Mouse (Mus musculus) neural tube, embryonic 13.5 days (tissue): ENCODE data around the gene Myg1. TPM values are rescaled to one million over a fixed set of nuclear protein-coding genes. Genes with fewer than 3 reads are reported as not detected.

Experiments
- ATAC-seq: fragments of 200-750 bp; cut with Nextera tagmentation; 2 replicates; pipeline ENCODE4 v1.8.0; 2017; ENCODE audit warnings: low read depth, mild to moderate bottlenecking, moderate TSS enrichment, moderate library complexity
- H3K27ac ChIP-seq: fragments of 300-500 bp; sonication (generic); replicated peaks from 2 replicates; pipeline ENCODE4 v1.5.1; 2015; ENCODE audit warnings: moderate library complexity, mild to moderate bottlenecking, inconsistent platforms
- H3K27me3 ChIP-seq: fragments of 300-500 bp; sonication (generic); 2 replicates; pipeline ENCODE4 v1.6.1; 2015; ENCODE audit warnings: mild to moderate bottlenecking, inconsistent platforms
- H3K36me3 ChIP-seq: fragments of 300-500 bp; sonication (generic); 2 replicates; pipeline ENCODE4 v1.6.1; 2015; ENCODE audit warnings: mild to moderate bottlenecking, inconsistent platforms
- H3K4me1 ChIP-seq: fragments of 300-500 bp; sonication (generic); replicated peaks from 2 replicates; pipeline ENCODE4 v1.6.1; 2015; ENCODE audit warnings: inconsistent platforms
- H3K4me2 ChIP-seq: fragments of 300-500 bp; sonication (generic); 2 replicates; pipeline ENCODE4 v1.6.1; 2015; ENCODE audit warnings: inconsistent platforms, mild to moderate bottlenecking, moderate library complexity
- H3K4me3 ChIP-seq: fragments of 300-500 bp; sonication (generic); 2 replicates; pipeline ENCODE4 v1.5.1; 2015; ENCODE audit warnings: mild to moderate bottlenecking, inconsistent platforms
- H3K9ac ChIP-seq: fragments of 300-500 bp; sonication (generic); 2 replicates; pipeline ENCODE4 v1.6.1; 2015; ENCODE audit warnings: moderate library complexity, mild to moderate bottlenecking, inconsistent platforms
- H3K9me3 ChIP-seq: fragments of 300-500 bp; sonication (generic); 2 replicates; pipeline ENCODE4 v1.6.1; 2016; ENCODE audit warnings: inconsistent platforms
- WGBS: fragments of 180-500 bp; shearing (Covaris S2); methylation state at CpG from one replicate; pipeline ENCODE4 v1.1.7; 2015; 5-methylcytosine and 5-hydroxymethylcytosine counted together
- polyA plus RNA-seq: library from polyadenylated mRNA; unstranded; fragments of >200 nt; fragmentation: Nextera tagmentation; extraction: Ambion mirVana; gene quantifications from 2 replicates; pipeline ENCODE4 v1.2.1, GENCODE M21; 2015

The Myg1 gene
- polyA plus RNA-seq, 1 experiment from 2014 or later = 82.6 TPM

- peak within 1 kb of the TSS; percentile 53 for H3K4me2 ChIP-seq
- peak; percentile 64; the same call in 1 of the 2 replicates for ATAC-seq
- H3K36me3 ChIP-seq = no peaks in the 10 kb centered on the region
- H3K27me3 ChIP-seq = peaks cover 35% of the 10 kb centered on the region
- peak within 1 kb of the TSS; percentile 63 for H3K9ac ChIP-seq
- peaks cover 33% of the 10 kb centered on the region for H3K4me1 ChIP-seq
- H3K27ac ChIP-seq = no peak within 1 kb of the TSS
- H3K4me3 ChIP-seq = peak within 1 kb of the TSS; percentile 23
- WGBS = 6% methylated on average over 15 of the region's 15 CpGs
- H3K9me3 ChIP-seq = no peaks in the 10 kb centered on the region
Observed at GRCm38 (mm10) chr15:102366733-102367344, 35.3 kb downstream of the Myg1 start, which contains the start of gene Sp7. Sp7 (minus strand) TSS chr15:102367182.

DNA sequence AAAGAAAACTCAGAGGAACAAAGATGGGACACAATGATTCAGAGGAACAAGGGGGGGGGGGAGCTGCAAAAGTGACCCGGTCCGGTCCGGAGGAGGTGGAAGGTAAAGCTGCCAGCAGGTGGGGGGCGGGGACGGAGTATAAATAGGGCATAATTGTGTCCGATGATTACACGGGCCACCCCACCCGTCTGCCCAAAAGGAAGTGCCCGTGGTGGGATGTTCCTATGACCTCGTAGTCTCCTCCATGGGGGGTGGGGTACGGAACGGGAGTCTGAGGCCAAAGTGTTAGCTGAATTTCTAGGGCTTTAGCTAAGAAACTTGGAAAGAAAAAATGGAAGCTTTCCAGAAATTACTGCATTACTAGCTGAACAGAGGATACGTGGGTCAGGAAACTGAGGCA lies 38.5 kb downstream of the Myg1 start:
- Histone ChIP-seq H3K27ac (no peak overlapping the region), H3K4me2 (no peak overlapping the region), H3K9ac (no peak overlapping the region), H3K4me3 (no peak overlapping the region), H3K4me1 (peaks cover 30% of the 10 kb centered on the region), H3K9me3 (no peaks in the 10 kb centered on the region), H3K27me3 (peaks cover 19% of the 10 kb centered on the region), H3K36me3 (no peaks in the 10 kb centered on the region)
- ATAC-seq = no peak
- 9% methylated on average over 13 of the region's 13 CpGs for WGBS

- no peak for ATAC-seq
- Histone ChIP-seq H3K27me3 (peaks cover 19% of the 10 kb centered on the region), H3K36me3 (no peaks in the 10 kb centered on the region), H3K9ac (0 out of 2 replicates have a peak overlapping the region, but pooled peaks have one; percentile 31), H3K9me3 (no peaks in the 10 kb centered on the region), H3K4me1 (peaks cover 30% of the 10 kb centered on the region), H3K27ac (no peak overlapping the region), H3K4me2 (no peak overlapping the region), H3K4me3 (no peak overlapping the region)
- 12% methylated on average over 10 of the region's 10 CpGs for WGBS
Observed at GRCm38 (mm10) chr15:102370727-102371126, 39.2 kb downstream of the Myg1 start.

DNA sequence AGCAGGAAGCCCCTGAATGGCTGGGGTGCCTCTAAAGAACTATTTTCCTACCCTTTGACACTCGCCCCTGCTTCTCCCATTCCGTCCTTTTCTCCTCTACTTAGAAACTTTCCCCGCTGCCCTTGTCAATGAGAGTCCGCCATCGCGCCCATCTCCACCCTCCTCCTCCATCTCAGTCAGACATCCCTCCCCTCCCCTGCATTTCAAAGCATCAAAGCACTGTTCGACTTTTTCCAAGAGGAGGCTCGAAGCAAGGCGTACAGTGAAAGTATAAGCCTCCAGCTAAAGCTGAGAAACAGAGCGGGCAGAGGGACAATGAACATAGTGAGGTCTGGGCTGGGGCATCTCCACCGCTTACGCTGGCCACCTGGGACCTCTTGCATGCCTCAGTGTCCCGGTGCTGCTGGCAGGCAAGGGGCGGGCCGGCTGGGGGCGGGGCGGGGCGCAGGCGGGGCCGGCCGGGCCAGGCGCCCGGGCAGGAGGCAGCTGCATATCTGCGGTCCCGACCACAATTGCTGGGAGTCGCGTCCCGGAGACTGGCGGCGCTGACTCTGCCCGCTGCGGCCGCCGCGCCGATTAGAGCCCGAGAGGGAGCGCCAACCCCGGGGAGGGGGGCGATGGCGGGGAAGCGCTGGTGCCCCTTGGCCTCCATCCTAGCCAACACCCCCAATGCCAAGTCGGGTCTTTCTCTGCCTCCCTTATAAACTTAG lies 45.1 kb downstream of the Myg1 start:
- Histone ChIP-seq H3K27ac (peak overlapping the region; percentile 73), H3K4me2 (peak overlapping the region; percentile 84), H3K36me3 (no peaks in the 10 kb centered on the region), H3K4me1 (peaks cover 19% of the 10 kb centered on the region), H3K4me3 (peak overlapping the region; percentile 51), H3K9ac (peak overlapping the region; percentile 75), H3K9me3 (no peaks in the 10 kb centered on the region), H3K27me3 (0 out of 2 replicates have a peak, but pooled peaks cover 4% of the 10 kb centered on the region)
- ATAC-seq = peak; percentile 80
- under 1% methylated on average over 42 of the region's 43 CpGs for WGBS

- WGBS = 0% methylated on average over 7 of the region's 7 CpGs
- Histone ChIP-seq H3K4me2 (peak overlapping the region; percentile 84), H3K27me3 (0 out of 2 replicates have a peak, but pooled peaks cover 4% of the 10 kb centered on the region), H3K36me3 (no peaks in the 10 kb centered on the region), H3K4me1 (peaks cover 22% of the 10 kb centered on the region), H3K9me3 (no peaks in the 10 kb centered on the region), H3K27ac (peak overlapping the region; percentile 73), H3K4me3 (peak overlapping the region; percentile 51), H3K9ac (peak overlapping the region; percentile 75)
- peak; percentile 52 for ATAC-seq
Observed at GRCm38 (mm10) chr15:102377163-102377543, 45.6 kb downstream of the Myg1 start.

DNA sequence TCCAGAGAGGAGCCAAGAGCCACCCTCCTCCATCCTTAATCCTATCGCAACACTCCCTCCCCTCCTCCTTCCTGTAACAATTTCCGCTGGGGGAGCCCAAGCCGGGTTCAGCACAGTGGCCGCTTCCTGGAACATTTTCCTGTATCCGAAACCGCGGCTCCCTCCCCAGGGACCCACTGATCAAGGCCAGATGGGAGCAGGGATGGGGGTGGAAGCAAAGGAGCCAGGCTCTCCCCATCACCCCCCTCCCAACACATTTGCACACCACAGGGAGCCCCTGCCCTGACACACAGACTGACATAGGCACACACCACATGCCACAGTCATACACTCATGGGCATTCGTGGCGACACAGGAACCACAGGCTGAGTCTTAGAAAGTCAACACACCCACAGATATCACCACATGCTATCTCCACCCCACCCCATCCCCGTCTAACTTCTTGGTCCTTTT lies 46.3 kb downstream of the Myg1 start:
- H3K4me2 ChIP-seq = peak overlapping the region; percentile 84
- 3% methylated on average over 10 of the region's 10 CpGs for WGBS
- H3K9me3 ChIP-seq = no peaks in the 10 kb centered on the region
- H3K27ac ChIP-seq = peak overlapping the region; percentile 73
- H3K27me3 ChIP-seq = 0 out of 2 replicates have a peak, but pooled peaks cover 4% of the 10 kb centered on the region
- H3K36me3 ChIP-seq = no peaks in the 10 kb centered on the region
- H3K4me1 ChIP-seq = peaks cover 22% of the 10 kb centered on the region
- ATAC-seq = peak; percentile 19; the same call in 1 of the 2 replicates
- no peak overlapping the region for H3K4me3 ChIP-seq
- peak overlapping the region; percentile 18; the same call in 1 of the 2 replicates for H3K9ac ChIP-seq

GRCm38 (mm10) chr15:102381575-102381974 lies 50.1 kb downstream of the Myg1 start:
- WGBS = 3% methylated on average over 7 of the region's 7 CpGs
- peak; percentile 70 for ATAC-seq

DNA sequence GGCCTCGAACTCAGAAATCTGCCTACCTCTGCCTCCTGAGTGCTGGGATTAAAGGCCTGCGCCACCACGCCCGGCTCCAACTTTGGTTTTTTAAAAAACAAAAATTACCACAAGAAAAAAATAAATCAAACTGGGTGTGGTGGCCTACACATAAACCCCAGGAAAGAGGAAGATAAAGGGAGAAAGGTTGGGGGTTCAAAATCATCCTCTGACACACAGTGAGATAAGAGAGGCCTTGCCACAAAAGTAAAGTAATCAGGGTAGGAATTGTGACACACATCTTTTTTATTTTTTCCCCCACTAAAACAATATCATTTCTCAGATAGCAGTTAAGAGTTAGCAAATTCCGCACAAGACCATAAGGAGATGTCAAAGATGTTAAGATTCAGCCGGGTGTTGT lies 52.2 kb downstream of the Myg1 start:
- H3K4me1 ChIP-seq = 0 out of 2 replicates have a peak, but pooled peaks cover 3% of the 10 kb centered on the region
- H3K36me3 ChIP-seq = no peaks in the 10 kb centered on the region
- H3K27me3 ChIP-seq = no peaks in the 10 kb centered on the region
- no peak overlapping the region for H3K9ac ChIP-seq
- H3K4me3 ChIP-seq = no peak overlapping the region
- WGBS = 85% methylated on average over 6 of the region's 6 CpGs
- H3K4me2 ChIP-seq = no peak overlapping the region
- H3K9me3 ChIP-seq = no peaks in the 10 kb centered on the region
- no peak overlapping the region for H3K27ac ChIP-seq
- ATAC-seq = no peak

More at GRCm38 (mm10) chr15:102381575-102381974, 50.1 kb downstream of the Myg1 start:
- Histone ChIP-seq H3K27me3 (no peaks in the 10 kb centered on the region), H3K9me3 (no peaks in the 10 kb centered on the region), H3K4me3 (no peak overlapping the region), H3K9ac (no peak overlapping the region), H3K36me3 (no peaks in the 10 kb centered on the region), H3K4me1 (peaks cover 15% of the 10 kb centered on the region), H3K27ac (no peak overlapping the region), H3K4me2 (no peak overlapping the region)

DNA sequence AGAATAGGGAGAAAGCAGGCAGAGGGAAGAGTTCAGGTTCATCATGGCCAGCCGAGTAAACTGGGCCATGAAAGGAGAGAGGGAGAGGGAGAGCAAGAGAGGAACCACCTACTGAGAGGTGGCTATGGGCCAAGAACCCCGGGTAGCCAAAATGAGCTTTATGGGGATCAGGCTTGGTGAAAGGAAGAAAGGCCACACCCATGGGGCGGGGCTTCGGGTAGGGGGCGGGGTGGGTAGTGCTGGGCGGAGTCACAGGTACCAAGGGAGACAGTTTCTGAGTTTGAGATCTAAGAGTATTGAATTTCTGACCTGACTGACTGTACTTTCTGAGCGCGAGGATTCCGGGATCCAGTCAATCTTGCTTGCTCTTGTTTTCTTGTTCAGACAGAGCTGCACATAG lies 55.1 kb downstream of the Myg1 start:
- no peak for ATAC-seq
- Histone ChIP-seq H3K27me3 (no peaks in the 10 kb centered on the region), H3K27ac (no peak overlapping the region), H3K4me2 (no peak overlapping the region), H3K4me3 (no peak overlapping the region), H3K36me3 (no peaks in the 10 kb centered on the region), H3K4me1 (0 out of 2 replicates have a peak, but pooled peaks cover 3% of the 10 kb centered on the region), H3K9me3 (no peaks in the 10 kb centered on the region), H3K9ac (no peak overlapping the region)
- 51% methylated on average over 9 of the region's 9 CpGs for WGBS

Other genes starting within 250 kb of the Myg1 start
- gene Tns2, start 231.3 kb upstream of the Myg1 start, polyA plus RNA-seq = 10.5 and 15.9 TPM in 2 replicates
- 54.1 and 55.9 TPM in 2 replicates for gene Spryd3, start 195.5 kb upstream of the Myg1 start, polyA plus RNA-seq
- 0.36 and 1.2 TPM in 2 replicates for gene Igfbp6, start 187.3 kb upstream of the Myg1 start, polyA plus RNA-seq
- gene Soat2, start 181.2 kb upstream of the Myg1 start, polyA plus RNA-seq = 0.11 TPM in 1 of 2 replicates, not detected in the other
- gene Zfp740, start 128.5 kb upstream of the Myg1 start, polyA plus RNA-seq = 64.8 and 67.9 TPM in 2 replicates
- 35.9 and 38.8 TPM in 2 replicates for gene Csad, start 127.0 kb upstream of the Myg1 start, polyA plus RNA-seq
- gene Itgb7, start 99.8 kb upstream of the Myg1 start, polyA plus RNA-seq = 0.30 and 1.7 TPM in 2 replicates
- gene Rarg, start 74.2 kb upstream of the Myg1 start, polyA plus RNA-seq = 8.5 and 12.5 TPM in 2 replicates
- 0.14 TPM in 1 of 2 replicates, not detected in the other for gene Gm9918, start 61.1 kb upstream of the Myg1 start, polyA plus RNA-seq
- 52.0 and 54.0 TPM in 2 replicates for gene Mfsd5, start 52.3 kb upstream of the Myg1 start, polyA plus RNA-seq
- 5.6 and 7.5 TPM in 2 replicates for gene Espl1, start 35.4 kb upstream of the Myg1 start, polyA plus RNA-seq
- gene Pfdn5, start 5.6 kb upstream of the Myg1 start, polyA plus RNA-seq = 438 and 480 TPM in 2 replicates
- gene Aaas, start 19.1 kb downstream of the Myg1 start, polyA plus RNA-seq = 31.3 and 36.8 TPM in 2 replicates
- 0.47 and 0.69 TPM in 2 replicates for gene Sp7, start 35.5 kb downstream of the Myg1 start, polyA plus RNA-seq
- 4.3 and 6.0 TPM in 2 replicates for gene Sp1, start 74.4 kb downstream of the Myg1 start, polyA plus RNA-seq
- gene Amhr2, start 113.7 kb downstream of the Myg1 start, polyA plus RNA-seq = 0.13 and 0.76 TPM in 2 replicates
- gene Prr13, start 127.3 kb downstream of the Myg1 start, polyA plus RNA-seq = 88.7 and 100.0 TPM in 2 replicates
- gene Pcbp2, start 138.8 kb downstream of the Myg1 start, polyA plus RNA-seq = 137 and 142 TPM in 2 replicates
- 8.7 and 16.2 TPM in 2 replicates for gene Gm10337, start 172.0 kb downstream of the Myg1 start, polyA plus RNA-seq
- gene Map3k12, start 185.4 kb downstream of the Myg1 start, polyA plus RNA-seq = 45.8 and 50.6 TPM in 2 replicates
- gene Tarbp2, start 186.5 kb downstream of the Myg1 start, polyA plus RNA-seq = 82.6 and 88.0 TPM in 2 replicates
- 7.3 and 13.3 TPM in 2 replicates for gene Npff, start 193.2 kb downstream of the Myg1 start, polyA plus RNA-seq